Mouse (Mus musculus) forebrain, postnatal 0 days (tissue): Measurements from ENCODE around the gene F2rl1. TPM values are rescaled to one million over a fixed set of nuclear protein-coding genes. Genes with fewer than 3 reads are reported as not detected.

Experiments
- ATAC-seq: fragments of 200-750 bp; cut with Nextera tagmentation; 2 replicates; pipeline ENCODE4 v1.8.0; 2017; ENCODE audit warnings: mild to moderate bottlenecking, moderate library complexity
- DNase-seq: peaks from one replicate; pipeline ENCODE4 v3.0.0-alpha.2; 2015
- H3K27ac ChIP-seq: fragments of 300-500 bp; sonication (generic); 2 replicates; pipeline ENCODE4 v1.5.1; 2014; ENCODE audit warnings: low read depth, mild to moderate bottlenecking, antibody characterized with exemption, low read length, moderate library complexity, mixed read lengths
- H3K27me3 ChIP-seq: fragments of 300-500 bp; sonication (generic); 2 replicates; pipeline ENCODE4 v1.6.1; 2014; ENCODE audit warnings: mild to moderate bottlenecking, low read length, mixed read lengths; ENCODE audit not compliant: insufficient read depth
- H3K36me3 ChIP-seq: fragments of 300-500 bp; sonication (generic); 2 replicates; pipeline ENCODE4 v1.6.1; 2014; ENCODE audit warnings: mild to moderate bottlenecking, moderate library complexity; ENCODE audit not compliant: insufficient read depth
- H3K4me1 ChIP-seq: fragments of 300-500 bp; sonication (generic); 2 replicates; pipeline ENCODE4 v1.6.1; 2014; ENCODE audit warnings: antibody characterized with exemption; ENCODE audit not compliant: insufficient read depth
- H3K4me2 ChIP-seq: fragments of 300-500 bp; sonication (generic); 2 replicates; pipeline ENCODE4 v1.6.1; 2014; ENCODE audit warnings: low read depth, mild to moderate bottlenecking, moderate library complexity
- H3K4me3 ChIP-seq: fragments of 300-500 bp; sonication (generic); 2 replicates; pipeline ENCODE4 v1.5.1; 2014; ENCODE audit warnings: low read depth, low read length, mixed read lengths
- H3K9ac ChIP-seq: fragments of 300-500 bp; sonication (generic); 2 replicates; pipeline ENCODE4 v1.6.1; 2014; ENCODE audit warnings: mild to moderate bottlenecking
- H3K9me3 ChIP-seq: fragments of 300-500 bp; sonication (generic); 2 replicates; pipeline ENCODE4 v1.6.1; 2016; ENCODE audit warnings: low read length
- CTCF ChIP-seq: sonication (generic); IDR thresholded peaks from 2 replicates; pipeline ENCODE4 v1.5.1; 2016; ENCODE audit warnings: antibody characterized with exemption, control low read depth, low read depth
- WGBS: fragments of 180-500 bp; shearing (Covaris S2); extraction: QIAGEN DNeasy Blood & Tissue Kit; methylation state at CpG from one replicate; pipeline ENCODE4 v1.1.7; 2014; 5-methylcytosine and 5-hydroxymethylcytosine counted together
- polyA plus RNA-seq: library from polyadenylated mRNA; unstranded; fragments of >200 nt; fragmentation: Nextera tagmentation; extraction: Ambion mirVana; gene quantifications from 2 replicates; pipeline ENCODE4 v1.2.1, GENCODE M21; 2015
- total RNA-seq: library from RNA; depleted of rRNA; stranded (reverse); fragments of >200 nt; gene quantifications from 2 replicates; pipeline ENCODE4 v1.2.3, GENCODE M21; 2014

F2rl1 gene
- total and polyA plus RNA-seq, 2 experiments from 2014 or later, result 0.05 to 0.19 TPM

DNA sequence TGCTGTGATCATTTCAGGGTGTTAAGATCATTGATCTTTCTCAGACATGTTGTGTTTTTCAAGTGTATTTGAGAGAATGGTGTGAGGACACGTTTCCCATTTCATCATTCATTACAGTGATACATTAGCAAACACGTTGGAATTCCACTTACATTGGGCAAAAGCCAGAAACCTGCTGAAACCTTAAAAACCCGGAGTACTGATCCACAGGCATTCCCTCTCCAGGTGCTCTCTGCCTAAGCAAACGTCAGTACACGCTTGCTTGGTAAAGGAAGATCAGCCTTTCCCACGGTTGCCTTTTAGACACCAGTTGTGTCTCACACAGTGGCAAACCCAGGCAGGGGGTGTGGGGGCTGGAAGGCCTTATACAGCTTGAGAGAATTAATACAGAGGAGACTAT is 21.2 kb upstream of the F2rl1 start:
- WGBS, result 58% methylated on average over 6 of the region's 6 CpGs
- H3K4me1 ChIP-seq, result no peaks in the 10 kb centered on the region

GRCm38 (mm10) chr13:95545729-95546186 is 20.7 kb upstream of the F2rl1 start:
- ATAC-seq, result no peak
- no peak overlapping the region for H3K27ac ChIP-seq
- WGBS, result 80% methylated on average over 7 of the region's 7 CpGs
- no peak overlapping the region for H3K4me2 ChIP-seq
- no peaks in the 10 kb centered on the region for H3K27me3 ChIP-seq
- DNase-seq, result no peak
- H3K9me3 ChIP-seq, result no peaks in the 10 kb centered on the region
- no peaks in the 10 kb centered on the region for H3K36me3 ChIP-seq
- no peak overlapping the region for H3K4me3 ChIP-seq
- H3K4me1 ChIP-seq, result no peaks in the 10 kb centered on the region
- TF ChIP-seq CTCF, result no peak
- no peak overlapping the region for H3K9ac ChIP-seq

More for the DNA sequence above, 21.2 kb upstream of the F2rl1 start:
- TF ChIP-seq CTCF, result no peak
- Histone ChIP-seq H3K36me3 (no peaks in the 10 kb centered on the region), H3K4me3 (no peak overlapping the region), H3K27me3 (no peaks in the 10 kb centered on the region), H3K9me3 (no peaks in the 10 kb centered on the region), H3K27ac (no peak overlapping the region), H3K9ac (no peak overlapping the region), H3K4me2 (no peak overlapping the region)
- ATAC-seq (no peak), DNase-seq (no peak)

- ATAC-seq, result no peak
- H3K9ac ChIP-seq, result no peak overlapping the region
- TF ChIP-seq CTCF, result no peak
Measured at GRCm38 (mm10) chr13:95538021-95538420, 13.0 kb upstream of the F2rl1 start.

GRCm38 (mm10) chr13:95536117-95536493 is 11.1 kb upstream of the F2rl1 start:
- TF ChIP-seq CTCF, result no peak
- DNase-seq, result no peak

More at GRCm38 (mm10) chr13:95538021-95538420, 13.0 kb upstream of the F2rl1 start:
- H3K4me2 ChIP-seq, result no peak overlapping the region
- DNase-seq, result no peak
- H3K4me1 ChIP-seq, result peaks cover 12% of the 10 kb centered on the region; the same call in 1 of the 2 replicates
- H3K36me3 ChIP-seq, result no peaks in the 10 kb centered on the region
- no peak overlapping the region for H3K4me3 ChIP-seq
- no peak overlapping the region for H3K27ac ChIP-seq
- H3K9me3 ChIP-seq, result no peaks in the 10 kb centered on the region
- WGBS, result 42% methylated on average over 5 of the region's 5 CpGs
- no peaks in the 10 kb centered on the region for H3K27me3 ChIP-seq

DNA sequence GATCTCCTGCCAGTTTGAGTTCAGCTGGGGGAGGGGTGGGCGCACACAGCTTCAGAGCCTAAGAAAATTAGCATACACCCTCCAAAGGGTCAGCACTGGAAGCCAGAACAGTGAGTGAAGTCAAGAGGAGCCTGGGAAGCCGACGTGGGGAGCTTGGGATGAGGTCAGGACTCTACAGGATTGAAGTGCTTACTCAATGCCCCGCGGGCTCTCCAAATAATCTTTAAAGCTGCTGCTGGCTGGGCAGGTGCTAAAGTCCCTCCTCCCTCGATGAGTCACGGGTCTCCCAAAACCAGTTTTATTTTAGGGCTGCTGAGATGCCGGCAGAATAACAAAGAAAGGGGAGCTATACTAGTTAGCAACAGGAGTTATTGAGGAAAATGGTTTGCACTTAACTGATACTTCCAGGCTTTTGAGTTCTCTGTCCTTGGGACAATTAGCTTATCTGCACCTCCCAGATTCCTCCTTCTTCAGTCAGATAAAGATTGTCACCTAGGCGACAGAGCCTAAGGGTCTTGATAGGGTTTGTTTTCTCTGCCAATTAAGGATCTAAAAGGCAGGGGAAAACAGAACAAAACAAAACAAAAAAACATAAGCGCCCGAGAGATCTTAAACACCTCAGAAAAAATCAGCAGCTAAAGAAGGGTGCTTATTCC is 10.6 kb upstream of the F2rl1 start:
- no peaks in the 10 kb centered on the region for H3K9me3 ChIP-seq
- no peak overlapping the region for H3K27ac ChIP-seq
- ATAC-seq (no peak), DNase-seq (no peak)
- no peak overlapping the region for H3K9ac ChIP-seq
- no peak overlapping the region for H3K4me2 ChIP-seq
- H3K27me3 ChIP-seq, result no peaks in the 10 kb centered on the region
- WGBS, result 6% methylated on average over 11 of the region's 11 CpGs
- TF ChIP-seq CTCF, result no peak
- H3K4me3 ChIP-seq, result no peak overlapping the region
- peaks cover 12% of the 10 kb centered on the region; the same call in 1 of the 2 replicates for H3K4me1 ChIP-seq
- H3K36me3 ChIP-seq, result no peaks in the 10 kb centered on the region

More at GRCm38 (mm10) chr13:95536117-95536493, 11.1 kb upstream of the F2rl1 start:
- no peak for ATAC-seq
- Histone ChIP-seq H3K4me3 (no peak overlapping the region), H3K9ac (no peak overlapping the region), H3K4me1 (peaks cover 12% of the 10 kb centered on the region; the same call in 1 of the 2 replicates), H3K27ac (no peak overlapping the region), H3K27me3 (no peaks in the 10 kb centered on the region), H3K36me3 (no peaks in the 10 kb centered on the region), H3K4me2 (no peak overlapping the region), H3K9me3 (no peaks in the 10 kb centered on the region)
- 21% methylated on average over 5 of the region's 5 CpGs for WGBS

GRCm38 (mm10) chr13:95535026-95535425 is 10.0 kb upstream of the F2rl1 start:
- DNase-seq (no peak), ATAC-seq (no peak)
- WGBS, result 14% methylated on average over 6 of the region's 6 CpGs
- H3K9ac ChIP-seq, result no peak overlapping the region
- no peak for TF ChIP-seq CTCF
- H3K27ac ChIP-seq, result no peak overlapping the region
- H3K9me3 ChIP-seq, result no peaks in the 10 kb centered on the region
- no peaks in the 10 kb centered on the region for H3K27me3 ChIP-seq
- no peak overlapping the region; the same call in 1 of the 2 replicates for H3K4me2 ChIP-seq
- H3K4me1 ChIP-seq, result peaks cover 12% of the 10 kb centered on the region; the same call in 1 of the 2 replicates
- H3K4me3 ChIP-seq, result no peak overlapping the region
- no peaks in the 10 kb centered on the region for H3K36me3 ChIP-seq

DNA sequence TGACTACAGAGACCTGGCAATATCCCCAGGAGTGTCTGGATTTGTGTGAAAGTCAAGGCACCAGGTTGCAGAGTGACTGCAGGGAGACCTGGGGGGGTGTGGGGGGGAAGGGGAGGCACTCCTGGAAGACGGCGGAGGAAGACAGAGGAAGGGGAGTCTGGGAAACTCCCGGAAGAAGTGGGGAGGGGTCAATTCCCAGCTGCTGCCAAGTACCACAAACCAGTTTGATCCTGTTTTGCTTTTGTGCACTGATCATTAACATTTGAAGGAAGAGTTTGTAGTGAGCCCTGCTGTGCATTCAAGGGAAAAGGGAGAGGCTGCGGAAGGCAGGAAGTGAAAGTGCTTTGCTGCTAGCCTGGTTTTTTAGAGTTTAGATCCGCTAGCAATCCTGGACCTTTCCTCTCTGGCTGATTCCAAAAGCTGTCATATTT is 9.1 kb upstream of the F2rl1 start:
- Histone ChIP-seq H3K9ac (peak overlapping the region; percentile 28; the same call in 1 of the 2 replicates), H3K36me3 (no peaks in the 10 kb centered on the region), H3K4me2 (peak overlapping the region; percentile 31), H3K27me3 (no peaks in the 10 kb centered on the region), H3K9me3 (no peaks in the 10 kb centered on the region), H3K4me1 (peaks cover 12% of the 10 kb centered on the region; the same call in 1 of the 2 replicates), H3K4me3 (no peak overlapping the region), H3K27ac (peak overlapping the region; percentile 40)
- ATAC-seq (peak; percentile 87), DNase-seq (peak; percentile 61)
- no peak for TF ChIP-seq CTCF
- WGBS, result 1% methylated on average over 5 of the region's 5 CpGs
